Comparison of ENCODE assay signal across 9 mouse cellular contexts in the genomic region with DNA sequence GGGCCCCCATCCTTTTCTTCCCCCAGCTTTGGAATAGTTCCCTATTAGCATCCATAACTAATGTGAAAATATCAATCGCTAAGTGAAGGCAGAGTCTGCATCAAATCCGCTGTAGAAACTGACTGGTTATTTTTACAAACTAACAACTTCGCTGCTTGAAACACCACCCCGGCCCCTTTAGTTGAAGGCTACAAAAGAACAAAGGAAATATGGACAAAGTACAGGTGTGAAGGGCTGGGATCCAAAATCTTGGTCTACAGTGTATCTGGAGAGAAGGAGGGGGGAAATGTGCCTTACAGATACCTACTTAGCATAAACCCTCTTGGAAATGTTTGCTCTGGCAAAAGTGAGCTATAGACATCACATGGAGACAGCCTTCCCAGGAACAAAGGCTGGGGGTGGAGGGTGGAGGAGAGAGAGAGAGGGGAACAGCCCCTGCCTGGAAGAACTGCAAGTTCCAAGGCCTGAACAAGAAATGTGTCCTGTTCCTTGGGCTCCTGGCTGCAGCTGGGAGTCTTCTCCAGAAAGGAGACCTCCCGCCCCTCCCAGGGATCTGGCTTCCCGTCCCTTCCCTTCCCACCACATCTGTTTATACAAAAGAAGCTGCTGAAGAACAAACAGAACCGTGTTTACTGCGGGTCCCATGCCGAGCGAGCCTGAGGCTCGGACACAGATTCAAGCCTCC. TPM values are rescaled to one million over a fixed set of nuclear protein-coding genes. Genes with fewer than 3 reads are reported as not detected.
A peak's percentile ranks its signal among the peaks of the same experiment; 100 is the strongest.
DNase-seq lines count a peak whose midpoint lies in the region; ATAC-seq and TF ChIP-seq lines count a peak whose summit lies in the region.
"Had no signal": no experiment of that assay in that cellular context is flagged by ENCODE, and none has a peak within 500 bp of the region (broad histone marks: within the 10 kb centered on the region; RNA-seq: fewer than 3 reads in every experiment).

No protein-coding gene starts in this region.

- DNase-seq in layer of hippocampus, adult 2 months (ENCODE audit: low spot score in 2 of 2), result peak in 1 of 2 experiments; percentile 14
- no peak for DNase-seq in layer of hippocampus, postnatal 25 days (ENCODE audit: extremely low spot score in 1 of 2, low spot score in 1 of 2)
- peak; percentile 58 for DNase-seq in forebrain, embryonic 14.5 days (ENCODE audit: low spot score)
- peak; percentile 60 for DNase-seq in limb, embryonic 10.5 days (ENCODE audit: low spot score)
- DNase-seq in neural tube, embryonic 10.5 days (ENCODE audit: extremely low spot score, low spot score), result peak; percentile 70
- no peak for DNase-seq in adrenal gland, adult 2 months
- no peak for DNase-seq in layer of hippocampus, postnatal 14 days (ENCODE audit: low spot score in 2 of 2)
- DNase-seq: liver, embryonic 13.5 days had no signal

- H3K4me1 ChIP-seq in forebrain, embryonic 14.5 days (ENCODE audit: control insufficient read depth, insufficient read depth, low read length), result peaks cover 31% of the 10 kb centered on the region
- peaks cover 83% of the 10 kb centered on the region for H3K4me1 ChIP-seq in limb, embryonic 10.5 days

- no peaks in the 10 kb centered on the region for H3K36me3 ChIP-seq in forebrain, embryonic 14.5 days (ENCODE audit: control insufficient read depth, insufficient read depth, low read length)
- peaks cover 3% of the 10 kb centered on the region; the same call in 1 of the 2 replicates for H3K36me3 ChIP-seq in limb, embryonic 10.5 days
- H3K36me3 ChIP-seq: liver, embryonic 13.5 days had no signal

- peak overlapping the region; percentile 87; the same call in 1 of the 2 replicates for H3K4me2 ChIP-seq in forebrain, embryonic 14.5 days (ENCODE audit: low read length)
- H3K4me2 ChIP-seq: liver, embryonic 13.5 days had no signal

- ATAC-seq in forebrain, embryonic 14.5 days, result no peak
- ATAC-seq in inflammation-experienced regulatory T-cells, adult 6 months, result no peak

- peak overlapping the region; percentile 87; the same call in 1 of the 2 replicates for H3K27ac ChIP-seq in layer of hippocampus, adult 2 months
- H3K27ac ChIP-seq in forebrain, embryonic 14.5 days (ENCODE audit: low read depth, low read length), result peak overlapping the region; percentile 98
- peak overlapping the region; percentile 100 for H3K27ac ChIP-seq in limb, embryonic 10.5 days
- H3K27ac ChIP-seq: liver, embryonic 13.5 days had no signal

- H3K9ac ChIP-seq in forebrain, embryonic 14.5 days (ENCODE audit: low read length), result no peak overlapping the region; the same call in 1 of the 2 replicates
- H3K9ac ChIP-seq: liver, embryonic 13.5 days had no signal

- no peak for TF ChIP-seq CTCF in layer of hippocampus, adult 2 months (conservative IDR thresholded peaks at IDR 0.05)

- H3K9me3 ChIP-seq in forebrain, embryonic 14.5 days (replicated peaks; ENCODE audit: control insufficient read depth, low read length), result no peaks in the 10 kb centered on the region
- H3K9me3 ChIP-seq in limb, embryonic 10.5 days (replicated peaks), result no peaks in the 10 kb centered on the region
- H3K9me3 ChIP-seq: liver, embryonic 13.5 days had no signal

- no peaks in the 10 kb centered on the region for H3K27me3 ChIP-seq in forebrain, embryonic 14.5 days (replicated peaks; ENCODE audit: control insufficient read depth, insufficient read depth, low read length)
- no peaks in the 10 kb centered on the region for H3K27me3 ChIP-seq in limb, embryonic 10.5 days (ENCODE audit: low read depth, poor library complexity, severe bottlenecking)

- 22% methylated on average over 11 of the region's 11 CpGs for WGBS in forebrain, embryonic 14.5 days
- 21% methylated on average over 11 of the region's 11 CpGs for WGBS in limb, embryonic 10.5 days

- H3K4me3 ChIP-seq in layer of hippocampus, adult 2 months, result no peak overlapping the region
- H3K4me3 ChIP-seq in forebrain, embryonic 14.5 days (ENCODE audit: low read depth, low read length), result no peak overlapping the region
- peak overlapping the region; percentile 22 for H3K4me3 ChIP-seq in limb, embryonic 10.5 days
- H3K4me3 ChIP-seq: liver, embryonic 13.5 days had no signal

RNA-seq across cellular contexts. Expression of a gene that starts 35.7 kb away (rescaled TPM):
- total RNA-seq in layer of hippocampus, adult 2 months (2021), result 100 to 1,000 TPM; 108 to 117 TPM
- total RNA-seq in layer of hippocampus, postnatal 25 days (2021), result 100 to 1,000 TPM in 1 of 2 experiments, 10 to 100 TPM in 1; 97.6 to 113 TPM
- polyA plus RNA-seq in forebrain, embryonic 14.5 days (2014; fragmentation: Nextera tagmentation; extraction: Ambion mirVana), result 15.5 TPM in 2 replicates
- 33.9 and 38.8 TPM in 2 replicates for polyA plus RNA-seq in limb, embryonic 10.5 days (2016; fragmentation: Nextera tagmentation; extraction: Ambion mirVana)
- 1 to 10 TPM; 3.0 to 3.5 TPM for total RNA-seq in adrenal gland, adult 2 months (2021)
- 2.9 TPM in 2 replicates for polyA plus RNA-seq in adrenal gland, adult 2 months (2012; rRNA removed)
- polyA plus RNA-seq in inflammation-experienced regulatory T-cells, adult 6 months (2017; shearing (Covaris generic)), result 10 to 100 TPM in 2 of 3 experiments, 1 to 10 TPM in 1; 4.1 to 16.7 (median 15.5) TPM
- total RNA-seq in layer of hippocampus, postnatal 14 days (2021), result 10 to 100 TPM; 91.4 to 99.9 TPM

Comparison
In these comparisons a context has a peak if more than half of its experiments do, and no peak if none do; other contexts are left out.
1. DNase-seq: peak in forebrain, embryonic 14.5 days (single experiment), limb, embryonic 10.5 days (single experiment) and neural tube, embryonic 10.5 days (single experiment); none in layer of hippocampus, postnatal 25 days (0 of 2), adrenal gland, adult 2 months (single experiment) and layer of hippocampus, postnatal 14 days (0 of 2).
2. RNA of a gene that starts 35.7 kb away (total RNA-seq): 108 to 117 TPM in layer of hippocampus, adult 2 months, 97.6 to 113 TPM in layer of hippocampus, postnatal 25 days and 91.4 to 99.9 TPM in layer of hippocampus, postnatal 14 days; 3.0 to 3.5 TPM in adrenal gland, adult 2 months; every median in the first group is over 10 times any median in the second.
3. Peak in every context shown above with its lines, with median percentiles within 50 percentile points of each other: H3K27ac ChIP-seq.